Mouse (Mus musculus) limb, embryonic 11.5 days (tissue): ENCODE measurements around the gene Dzank1. TPM values are rescaled to one million over a fixed set of nuclear protein-coding genes. Genes with fewer than 3 reads are reported as not detected.

Source experiments
- polyA plus RNA-seq: library from polyadenylated mRNA; unstranded; fragments of >200 nt; fragmentation: Nextera tagmentation; extraction: Ambion mirVana; gene quantifications from 2 replicates; pipeline ENCODE4 v1.2.1, GENCODE M21; 2014

Dzank1 gene
- polyA plus RNA-seq, 1 experiment from 2014 or later, result 2.7 TPM

Other genes with a start within 250 kb of the Dzank1 start
- 0.53 and 0.55 TPM in 2 replicates for gene Ovol2, start 195.3 kb downstream of the Dzank1 start, polyA plus RNA-seq
- 43.9 and 47.8 TPM in 2 replicates for gene Kat14, start 158.4 kb downstream of the Dzank1 start, polyA plus RNA-seq
- 1.7 TPM in 1 of 2 replicates, not detected in the other for gene Pet117, start 158.4 kb downstream of the Dzank1 start, polyA plus RNA-seq
- gene Polr3f, start 304 bp upstream of the Dzank1 start, polyA plus RNA-seq, result 32.2 and 33.9 TPM in 2 replicates
- 70.1 and 71.0 TPM in 2 replicates for gene Rbbp9, start 23.5 kb upstream of the Dzank1 start, polyA plus RNA-seq
- 103 and 104 TPM in 2 replicates for gene Sec23b, start 28.8 kb upstream of the Dzank1 start, polyA plus RNA-seq
- 35.6 and 39.7 TPM in 2 replicates for gene Smim26, start 66.6 kb upstream of the Dzank1 start, polyA plus RNA-seq
- gene Dtd1, start 72.5 kb upstream of the Dzank1 start, polyA plus RNA-seq, result 32.3 and 40.7 TPM in 2 replicates